12 mouse cellular contexts compared by ENCODE assay signal in genomic region chr1:61470617-61471214, GRCm38 (mm10).
DNase-seq lines count a peak whose midpoint lies in the region; ATAC-seq and TF ChIP-seq lines count a peak whose summit lies in the region.
"Had no signal": no experiment of that assay in that cellular context is flagged by ENCODE, and none has a peak within 500 bp of the region (broad histone marks: within the 10 kb centered on the region; RNA-seq: fewer than 3 reads in every experiment).

No protein-coding gene starts in this region.

- no peak overlapping the region for H3K27ac ChIP-seq in forebrain, postnatal 0 days (ENCODE audit: low read depth, low read length)
- H3K27ac ChIP-seq in forebrain, embryonic 16.5 days (ENCODE audit: low read length) = no peak overlapping the region
- H3K27ac ChIP-seq in left cerebral cortex, adult 2 months = peak overlapping the region; percentile 80
- H3K27ac ChIP-seq: embryonic facial prominence, embryonic 13.5 days had no signal

- no peak overlapping the region for H3K9ac ChIP-seq in forebrain, postnatal 0 days
- H3K9ac ChIP-seq in forebrain, embryonic 16.5 days (replicated peaks; ENCODE audit: low read depth, low read length) = no peak overlapping the region
- H3K9ac ChIP-seq: embryonic facial prominence, embryonic 13.5 days; heart, embryonic 12.5 days; lung, embryonic 14.5 days had no signal

- H3K4me1 ChIP-seq in forebrain, postnatal 0 days (ENCODE audit: insufficient read depth) = peaks cover 4% of the 10 kb centered on the region; the same call in 1 of the 2 replicates
- H3K4me1 ChIP-seq in forebrain, embryonic 16.5 days (replicated peaks; ENCODE audit: control insufficient read depth, insufficient read depth, low read length) = peaks cover 10% of the 10 kb centered on the region
- H3K4me1 ChIP-seq: embryonic facial prominence, embryonic 13.5 days; heart, embryonic 12.5 days had no signal

- H3K4me2 ChIP-seq in forebrain, postnatal 0 days (ENCODE audit: low read depth) = no peak overlapping the region
- no peak overlapping the region for H3K4me2 ChIP-seq in forebrain, embryonic 16.5 days (ENCODE audit: low read length)
- H3K4me2 ChIP-seq: embryonic facial prominence, embryonic 13.5 days; heart, embryonic 12.5 days; lung, embryonic 14.5 days had no signal

- H3K36me3 ChIP-seq in forebrain, postnatal 0 days (ENCODE audit: insufficient read depth) = no peaks in the 10 kb centered on the region
- H3K36me3 ChIP-seq in forebrain, embryonic 16.5 days (ENCODE audit: control insufficient read depth, insufficient read depth) = no peaks in the 10 kb centered on the region
- H3K36me3 ChIP-seq: embryonic facial prominence, embryonic 13.5 days; heart, embryonic 12.5 days had no signal

- WGBS in forebrain, postnatal 0 days = 62% methylated on average over 5 of the region's 5 CpGs
- WGBS in forebrain, embryonic 16.5 days = 71% methylated on average over 5 of the region's 5 CpGs

- ATAC-seq in forebrain, postnatal 0 days = 0 out of 2 replicates have a peak, but pooled peaks have one; percentile 19
- no peak for ATAC-seq in forebrain, embryonic 16.5 days
- ATAC-seq: inflammation-experienced regulatory T-cells, adult 6 months had no signal

- no peaks in the 10 kb centered on the region for H3K27me3 ChIP-seq in forebrain, postnatal 0 days (ENCODE audit: insufficient read depth, low read length)
- no peaks in the 10 kb centered on the region for H3K27me3 ChIP-seq in forebrain, embryonic 16.5 days (replicated peaks; ENCODE audit: control insufficient read depth, insufficient read depth, low read length)
- H3K27me3 ChIP-seq: embryonic facial prominence, embryonic 13.5 days; heart, embryonic 12.5 days had no signal

- DNase-seq in forebrain, postnatal 0 days = no peak
- DNase-seq in right cerebral cortex, adult 18-20 months = peak; percentile 52
- DNase-seq in right cerebral cortex, postnatal 4 days = no peak
- peak in 1 of 2 experiments; percentile 26 for DNase-seq in left cerebral cortex, adult 2 months (ENCODE audit: extremely low spot score in 1 of 2, low spot score in 2 of 2)
- peak; percentile 74 for DNase-seq in telencephalon, adult 2 months (ENCODE audit: low read depth, low spot score)
- DNase-seq in liver = no peak
- no peak for DNase-seq in kidney, adult 18-20 months
- DNase-seq: lung, embryonic 14.5 days had no signal

- no peak overlapping the region for H3K4me3 ChIP-seq in forebrain, postnatal 0 days (ENCODE audit: low read depth, low read length)
- H3K4me3 ChIP-seq in forebrain, embryonic 16.5 days (replicated peaks; ENCODE audit: low read length) = no peak overlapping the region
- H3K4me3 ChIP-seq in left cerebral cortex, adult 2 months = no peak overlapping the region
- H3K4me3 ChIP-seq: embryonic facial prominence, embryonic 13.5 days; heart, embryonic 12.5 days had no signal

- no peaks in the 10 kb centered on the region for H3K9me3 ChIP-seq in forebrain, postnatal 0 days (ENCODE audit: low read length)
- no peaks in the 10 kb centered on the region for H3K9me3 ChIP-seq in forebrain, embryonic 16.5 days (ENCODE audit: control insufficient read depth, low read length)
- H3K9me3 ChIP-seq: embryonic facial prominence, embryonic 13.5 days; heart, embryonic 12.5 days had no signal

- intact Hi-C loops in left cerebral cortex, adult 2 months (cut with DNase I) = no loop called here

- TF ChIP-seq CTCF in forebrain, postnatal 0 days (IDR thresholded peaks at IDR 0.05; ENCODE audit: low read depth) = no peak
- no peak for TF ChIP-seq CTCF in left cerebral cortex, adult 2 months (IDR thresholded peaks at IDR 0.05)

Comparison
In these comparisons a context has a peak if more than half of its experiments do, and no peak if none do; other contexts are left out.
1. DNase-seq: peak in right cerebral cortex, adult 18-20 months (single experiment) and telencephalon, adult 2 months (single experiment); none in forebrain, postnatal 0 days (single experiment), right cerebral cortex, postnatal 4 days (single experiment), liver (single experiment) and kidney, adult 18-20 months (single experiment).